Mouse (Mus musculus): ENCODE data around the gene Mfsd5. TPM values are rescaled to one million over a fixed set of nuclear protein-coding genes. Genes with fewer than 3 reads are reported as not detected.

Gene Mfsd5
- polyA plus RNA-seq, 1 experiment = 3.5 TPM

GRCm38 (mm10) chr15:102295633-102296367, 16.5 kb downstream of the Mfsd5 start, which contains the start of gene Espl1:
Espl1 (plus strand) TSS chr15:102296266.
- Histone ChIP-seq H3K4me3 (replicated peaks) (peak within 1 kb of the TSS; percentile 89), H3K4me1 (ENCODE audit: control insufficient read depth) (peaks cover 44% of the 10 kb centered on the region)

GRCm38 (mm10) chr15:102296368-102297006, 17.2 kb downstream of the Mfsd5 start:
- TF ChIP-seq GATA1 (IDR thresholded peaks at IDR 0.05; ENCODE audit: low read length) (no peak), TAL1 (IDR thresholded peaks at IDR 0.05; ENCODE audit: low read length) (no peak)
- Histone ChIP-seq H3K9me3 (ENCODE audit: control insufficient read depth, low read length) (no peaks in the 10 kb centered on the region), H3K4me1 (ENCODE audit: control insufficient read depth) (peaks cover 44% of the 10 kb centered on the region), H3K36me3 (ENCODE audit: control insufficient read depth) (peaks cover 39% of the 10 kb centered on the region), H3K4me3 (replicated peaks) (peak overlapping the region; percentile 89), H3K27me3 (ENCODE audit: control insufficient read depth) (no peaks in the 10 kb centered on the region)

More at GRCm38 (mm10) chr15:102295633-102296367, 16.5 kb downstream of the Mfsd5 start, which contains the start of gene Espl1:
- no peaks in the 10 kb centered on the region for H3K9me3 ChIP-seq (ENCODE audit: control insufficient read depth, low read length)
- H3K27me3 ChIP-seq (ENCODE audit: control insufficient read depth) = no peaks in the 10 kb centered on the region
- H3K36me3 ChIP-seq (ENCODE audit: control insufficient read depth) = peaks cover 32% of the 10 kb centered on the region
- TF ChIP-seq GATA1 (IDR thresholded peaks at IDR 0.05; ENCODE audit: low read length) (no peak), TAL1 (IDR thresholded peaks at IDR 0.05; ENCODE audit: low read length) (no peak)

- Histone ChIP-seq H3K4me3 (replicated peaks) (no peak overlapping the region), H3K4me1 (ENCODE audit: control insufficient read depth) (peaks cover 24% of the 10 kb centered on the region), H3K9me3 (ENCODE audit: control insufficient read depth, low read length) (no peaks in the 10 kb centered on the region), H3K27me3 (ENCODE audit: control insufficient read depth) (no peaks in the 10 kb centered on the region; the same call in 1 of the 2 replicates), H3K36me3 (ENCODE audit: control insufficient read depth) (peaks cover 97% of the 10 kb centered on the region)
- TF ChIP-seq TAL1 (IDR thresholded peaks at IDR 0.05; ENCODE audit: low read length) = no peak
- TF ChIP-seq GATA1 (IDR thresholded peaks at IDR 0.05; ENCODE audit: low read length) = no peak
These were observed 23.3 kb downstream of the Mfsd5 start for GRCm38 (mm10) chr15:102302542-102302941.

GRCm38 (mm10) chr15:102308717-102309116, 29.5 kb downstream of the Mfsd5 start:
- Histone ChIP-seq H3K9me3 (ENCODE audit: control insufficient read depth, low read length) (no peaks in the 10 kb centered on the region), H3K4me1 (ENCODE audit: control insufficient read depth) (peaks cover 3% of the 10 kb centered on the region), H3K27me3 (ENCODE audit: control insufficient read depth) (no peaks in the 10 kb centered on the region; the same call in 1 of the 2 replicates), H3K36me3 (ENCODE audit: control insufficient read depth) (peaks cover 98% of the 10 kb centered on the region), H3K4me3 (replicated peaks) (no peak overlapping the region)
- TF ChIP-seq TAL1 (IDR thresholded peaks at IDR 0.05; ENCODE audit: low read length) = no peak
- no peak for TF ChIP-seq GATA1 (IDR thresholded peaks at IDR 0.05; ENCODE audit: low read length)

- Histone ChIP-seq H3K36me3 (ENCODE audit: control insufficient read depth) (peaks cover 98% of the 10 kb centered on the region), H3K4me1 (ENCODE audit: control insufficient read depth) (peaks cover 3% of the 10 kb centered on the region)
- TF ChIP-seq GATA1 (IDR thresholded peaks at IDR 0.05; ENCODE audit: low read length) = no peak
- TF ChIP-seq TAL1 (IDR thresholded peaks at IDR 0.05; ENCODE audit: low read length) = no peak
These were observed 31.0 kb downstream of the Mfsd5 start for GRCm38 (mm10) chr15:102310074-102310845.

GRCm38 (mm10) chr15:102311489-102311888, 32.2 kb downstream of the Mfsd5 start:
- H3K4me1 ChIP-seq (ENCODE audit: control insufficient read depth) = no peaks in the 10 kb centered on the region; the same call in 1 of the 2 replicates
- no peaks in the 10 kb centered on the region for H3K27me3 ChIP-seq (ENCODE audit: control insufficient read depth)
- TF ChIP-seq TAL1 (IDR thresholded peaks at IDR 0.05; ENCODE audit: low read length) (no peak), GATA1 (IDR thresholded peaks at IDR 0.05; ENCODE audit: low read length) (no peak)
- no peaks in the 10 kb centered on the region for H3K9me3 ChIP-seq (ENCODE audit: control insufficient read depth, low read length)
- no peak overlapping the region for H3K4me3 ChIP-seq (replicated peaks)
- peaks cover 98% of the 10 kb centered on the region for H3K36me3 ChIP-seq (ENCODE audit: control insufficient read depth)

More at GRCm38 (mm10) chr15:102310074-102310845, 31.0 kb downstream of the Mfsd5 start:
- Histone ChIP-seq H3K27me3 (ENCODE audit: control insufficient read depth) (no peaks in the 10 kb centered on the region; the same call in 1 of the 2 replicates), H3K9me3 (ENCODE audit: control insufficient read depth, low read length) (no peaks in the 10 kb centered on the region), H3K4me3 (replicated peaks) (no peak overlapping the region)

GRCm38 (mm10) chr15:102315292-102315691, 36.0 kb downstream of the Mfsd5 start:
- no peak for TF ChIP-seq GATA1 (IDR thresholded peaks at IDR 0.05; ENCODE audit: low read length)
- no peak for TF ChIP-seq TAL1 (IDR thresholded peaks at IDR 0.05; ENCODE audit: low read length)
- Histone ChIP-seq H3K9me3 (ENCODE audit: control insufficient read depth, low read length) (no peaks in the 10 kb centered on the region), H3K27me3 (ENCODE audit: control insufficient read depth) (no peaks in the 10 kb centered on the region), H3K4me3 (replicated peaks) (no peak overlapping the region), H3K4me1 (ENCODE audit: control insufficient read depth) (no peaks in the 10 kb centered on the region), H3K36me3 (ENCODE audit: control insufficient read depth) (peaks cover 95% of the 10 kb centered on the region)

- Histone ChIP-seq H3K9me3 (ENCODE audit: control insufficient read depth, low read length) (no peaks in the 10 kb centered on the region), H3K27me3 (ENCODE audit: control insufficient read depth) (no peaks in the 10 kb centered on the region), H3K4me3 (replicated peaks) (no peak overlapping the region), H3K36me3 (ENCODE audit: control insufficient read depth) (peaks cover 96% of the 10 kb centered on the region), H3K4me1 (ENCODE audit: control insufficient read depth) (no peaks in the 10 kb centered on the region)
- TF ChIP-seq TAL1 (IDR thresholded peaks at IDR 0.05; ENCODE audit: low read length) = no peak
- no peak for TF ChIP-seq GATA1 (IDR thresholded peaks at IDR 0.05; ENCODE audit: low read length)
These were observed 37.0 kb downstream of the Mfsd5 start for GRCm38 (mm10) chr15:102316263-102316662.

Measured in erythroblast, embryonic 14.5 days (primary cell).